Mouse (Mus musculus) spleen, adult 2 months (tissue): ENCODE data around the gene Ap3m1. TPM values are rescaled to one million over a fixed set of nuclear protein-coding genes. Genes with fewer than 3 reads are reported as not detected.

Experiments
- DNase-seq, 2 experiments: peaks; one replicate each; pipeline versions ENCODE4 v3.0.0 to v3.0.0-alpha.2; 2012 to 2021; ENCODE audit warnings: low spot score in 2 of 2, low read depth in 1 of 2
- H3K27ac ChIP-seq: fragments of 200-500 bp; 2 replicates; pipeline ENCODE4 v1.5.1; 2012; ENCODE audit warnings: low read length, inconsistent platforms; ENCODE audit not compliant: insufficient read depth
- H3K27me3 ChIP-seq: fragments of 200-500 bp; 2 replicates; pipeline ENCODE4 v1.6.1; 2012; ENCODE audit warnings: mild to moderate bottlenecking, moderate library complexity, low read length, inconsistent platforms; ENCODE audit not compliant: control insufficient read depth, insufficient read depth
- H3K36me3 ChIP-seq: fragments of 200-500 bp; 2 replicates; pipeline ENCODE4 v1.6.1; 2012; ENCODE audit warnings: mild to moderate bottlenecking, low read length, inconsistent platforms; ENCODE audit not compliant: control insufficient read depth, insufficient read depth
- H3K4me1 ChIP-seq: fragments of 200-500 bp; 2 replicates; pipeline ENCODE4 v1.6.1; 2011; ENCODE audit warnings: inconsistent platforms; ENCODE audit not compliant: control insufficient read depth, insufficient read depth, insufficient read length
- H3K4me3 ChIP-seq: fragments of 200-500 bp; 2 replicates; pipeline ENCODE4 v1.5.1; 2011; ENCODE audit warnings: mild to moderate bottlenecking, inconsistent platforms; ENCODE audit not compliant: insufficient read depth, insufficient read length; ENCODE audit errors: extremely low read depth
- CTCF ChIP-seq: fragments of 200-500 bp; IDR thresholded peaks from 2 replicates; pipeline ENCODE4 v1.5.1; 2011; ENCODE audit warnings: mild to moderate bottlenecking, inconsistent platforms; ENCODE audit not compliant: insufficient read depth, insufficient read length, insufficient replicate concordance; ENCODE audit errors: extremely low read depth
- POLR2A ChIP-seq: fragments of 200-500 bp; IDR thresholded peaks from 2 replicates; pipeline ENCODE4 v1.6.1; 2011; ENCODE audit warnings: low read depth, low read length, inconsistent platforms
- WGBS: fragments of 180-500 bp; shearing (Covaris S2); methylation state at CpG from one replicate; pipeline ENCODE4 v1.1.7; 2018; 5-methylcytosine and 5-hydroxymethylcytosine counted together
- polyA plus RNA-seq: library from polyadenylated mRNA; depleted of rRNA; stranded (reverse); fragments of >200 nt; gene quantifications from 2 replicates; pipeline ENCODE4 v1.2.3, GENCODE M21; 2012

Gene Ap3m1
- polyA plus RNA-seq, 1 experiment, result 10.6 TPM

DNA sequence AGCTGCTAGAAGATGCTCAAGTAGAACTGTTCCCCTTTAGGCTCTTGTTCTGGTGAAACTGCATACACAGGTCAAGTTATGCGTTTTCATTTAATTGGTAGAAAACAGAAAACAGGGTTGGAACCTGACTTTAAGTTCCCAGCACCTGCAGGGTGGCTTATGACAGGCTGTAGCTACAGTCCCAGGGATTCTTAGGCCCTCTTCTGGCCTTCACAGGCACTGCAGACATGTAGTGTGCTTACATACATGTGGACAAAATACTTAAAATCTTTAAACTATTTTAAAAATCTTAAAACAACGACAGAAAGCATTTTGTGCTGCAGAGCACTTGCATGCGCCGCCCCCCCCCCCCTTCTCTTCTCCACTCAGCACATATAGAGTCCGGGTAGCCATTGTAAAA, 17.3 kb upstream of the Ap3m1 start:
- H3K4me1 ChIP-seq, result no peaks in the 10 kb centered on the region
- no peaks in the 10 kb centered on the region for H3K27me3 ChIP-seq
- 88% methylated on average over 5 of the region's 5 CpGs for WGBS

DNA sequence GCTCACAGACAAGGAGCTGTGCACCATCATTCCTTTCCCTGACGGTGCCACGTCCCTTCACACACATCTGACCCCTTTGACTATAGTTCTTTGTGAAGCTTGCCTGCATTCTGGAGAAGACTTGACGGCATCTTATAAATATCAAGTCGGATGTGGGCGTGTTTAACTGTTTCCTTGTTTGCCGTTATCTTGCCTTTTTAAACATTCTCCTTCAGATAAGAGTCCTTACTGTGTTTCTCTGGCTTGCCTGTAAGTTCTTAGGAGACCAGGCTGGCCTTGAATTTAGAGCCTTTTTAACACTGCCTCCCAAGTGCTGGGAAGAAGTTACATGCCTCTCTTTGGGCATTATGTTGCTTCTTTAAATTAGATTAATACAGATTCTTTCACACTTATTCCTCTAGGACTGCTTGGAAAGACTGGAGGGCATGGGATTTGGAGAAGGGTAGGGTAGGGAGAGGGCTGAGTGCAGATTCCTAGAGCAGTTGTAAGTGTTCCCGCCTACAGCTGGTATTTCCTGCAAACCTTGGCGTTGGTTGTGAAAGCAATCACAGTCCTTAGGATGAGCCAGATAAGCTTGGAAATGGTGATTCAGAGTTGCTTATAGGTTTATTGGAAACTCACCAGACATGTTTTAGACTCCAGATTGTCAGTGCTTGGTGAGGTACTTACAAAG, 13.3 kb upstream of the Ap3m1 start:
- DNase-seq, result no peak
- no peak for TF ChIP-seq POLR2A
- TF ChIP-seq CTCF, result no peak
- Histone ChIP-seq H3K4me3 (no peak overlapping the region), H3K27me3 (no peaks in the 10 kb centered on the region), H3K27ac (no peak overlapping the region), H3K4me1 (no peaks in the 10 kb centered on the region), H3K36me3 (no peaks in the 10 kb centered on the region)
- 71% methylated on average over 8 of the region's 8 CpGs for WGBS

More for the DNA sequence above, 17.3 kb upstream of the Ap3m1 start:
- TF ChIP-seq CTCF (no peak), POLR2A (no peak)
- DNase-seq, result no peak
- Histone ChIP-seq H3K36me3 (no peaks in the 10 kb centered on the region), H3K4me3 (no peak overlapping the region), H3K27ac (no peak overlapping the region)

DNA sequence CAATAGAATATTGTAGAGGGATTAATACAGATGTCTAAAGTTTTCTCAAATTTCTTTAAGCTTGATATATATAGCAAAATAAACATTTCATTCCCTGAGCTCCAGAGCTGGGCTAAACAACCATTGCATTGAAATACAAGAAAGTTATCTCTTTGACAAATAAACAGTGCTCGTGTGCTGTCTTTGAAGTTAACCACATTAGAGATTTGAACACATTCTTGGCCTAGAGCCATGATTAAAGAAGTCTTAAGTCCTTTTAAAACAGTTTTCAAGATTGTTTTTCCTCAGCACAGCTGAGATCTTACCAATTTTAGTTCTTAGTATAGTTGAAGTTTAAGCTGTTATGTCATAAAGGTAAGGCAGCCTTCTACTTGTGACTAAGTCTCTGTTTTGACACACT, 12.0 kb upstream of the Ap3m1 start:
- no peaks in the 10 kb centered on the region for H3K27me3 ChIP-seq
- WGBS, result 32% methylated on average over 1 of the region's 1 CpGs
- H3K36me3 ChIP-seq, result no peaks in the 10 kb centered on the region
- H3K4me3 ChIP-seq, result no peak overlapping the region
- TF ChIP-seq CTCF (no peak), POLR2A (no peak)
- no peak for DNase-seq
- H3K4me1 ChIP-seq, result no peaks in the 10 kb centered on the region
- no peak overlapping the region for H3K27ac ChIP-seq

DNA sequence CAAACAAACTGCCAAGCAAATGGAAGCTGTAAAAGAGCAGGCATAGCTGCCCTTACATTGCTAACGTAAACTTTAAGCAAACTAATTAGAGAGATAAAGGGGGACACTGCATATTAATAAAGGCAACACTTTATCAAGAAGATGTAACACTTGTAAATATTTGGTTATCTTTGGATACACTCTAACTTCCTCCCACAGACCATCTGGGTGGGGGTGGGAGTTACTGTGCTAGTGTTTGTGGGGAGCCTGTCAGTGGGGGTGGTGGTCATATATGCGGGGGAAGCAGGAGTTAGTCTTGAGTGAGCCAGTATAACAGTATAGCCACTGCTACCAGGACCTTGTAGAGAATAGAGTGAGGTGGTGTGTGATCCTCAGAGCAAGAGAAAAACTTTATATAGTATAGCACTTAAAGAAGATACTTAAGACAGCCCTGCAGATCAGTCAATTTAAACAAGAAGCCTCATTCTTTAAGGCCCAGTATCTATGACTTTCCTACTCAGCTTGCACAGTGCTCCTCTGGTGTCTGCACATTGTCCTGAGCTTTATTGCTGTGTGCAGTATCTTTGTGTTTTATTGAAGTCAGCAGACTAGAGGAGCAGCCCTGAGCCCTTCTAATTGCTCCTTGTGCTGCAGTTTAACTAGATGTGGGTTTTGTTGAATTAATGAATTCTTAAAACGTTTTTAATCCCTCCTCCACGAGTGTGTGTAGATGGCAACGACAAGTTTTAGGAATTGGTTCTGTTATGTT, 10.6 kb upstream of the Ap3m1 start:
- Histone ChIP-seq H3K27ac (no peak overlapping the region), H3K27me3 (no peaks in the 10 kb centered on the region), H3K4me3 (no peak overlapping the region), H3K36me3 (no peaks in the 10 kb centered on the region), H3K4me1 (no peaks in the 10 kb centered on the region)
- no peak for TF ChIP-seq CTCF
- TF ChIP-seq POLR2A, result no peak
- 83% methylated on average over 5 of the region's 5 CpGs for WGBS
- no peak for DNase-seq

DNA sequence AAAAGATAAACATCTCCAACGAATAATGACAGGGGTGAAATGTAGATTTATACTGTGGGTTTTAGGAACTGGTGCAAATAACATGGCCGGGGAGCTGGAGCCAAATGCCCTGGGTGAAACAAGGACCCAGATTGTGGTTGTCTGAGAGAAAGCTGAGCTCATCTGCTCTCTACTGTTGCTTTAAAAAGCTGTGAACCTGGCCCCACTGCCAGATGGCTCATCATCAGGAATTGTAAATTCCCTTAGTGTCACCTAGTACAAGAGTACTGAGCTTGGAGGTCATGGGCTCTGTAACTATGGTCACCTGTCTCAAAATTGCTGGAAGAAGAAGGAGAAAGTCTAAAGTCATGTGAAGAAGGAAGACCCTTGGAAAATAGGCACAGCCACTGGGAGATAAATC, 6.7 kb upstream of the Ap3m1 start:
- WGBS, result 90% methylated on average over 2 of the region's 2 CpGs
- Histone ChIP-seq H3K36me3 (no peaks in the 10 kb centered on the region), H3K27ac (no peak overlapping the region), H3K4me1 (no peaks in the 10 kb centered on the region), H3K4me3 (no peak overlapping the region), H3K27me3 (no peaks in the 10 kb centered on the region)
- no peak for DNase-seq
- TF ChIP-seq CTCF, result no peak
- no peak for TF ChIP-seq POLR2A

DNA sequence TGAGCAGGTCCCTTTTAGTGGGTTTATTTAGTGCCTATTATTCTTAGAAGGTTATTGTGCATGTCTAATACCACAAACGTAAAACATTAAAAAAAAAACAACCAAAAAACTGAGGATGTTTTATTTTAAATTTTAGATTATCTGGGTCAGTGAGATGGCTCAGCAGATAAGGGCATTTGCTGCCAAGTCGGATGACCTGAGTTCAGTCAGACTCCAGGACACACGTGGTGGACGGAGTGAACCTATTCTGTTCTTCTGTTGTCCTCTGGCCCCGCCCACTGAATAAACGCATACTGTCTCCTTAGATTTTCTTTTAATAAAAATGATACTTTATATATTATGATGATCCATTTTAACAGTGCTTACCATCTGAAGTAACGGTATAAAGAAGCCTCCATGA, 1.3 kb upstream of the Ap3m1 start:
- no peak overlapping the region for H3K4me3 ChIP-seq
- WGBS, result 84% methylated on average over 7 of the region's 7 CpGs
- DNase-seq, result no peak

DNA sequence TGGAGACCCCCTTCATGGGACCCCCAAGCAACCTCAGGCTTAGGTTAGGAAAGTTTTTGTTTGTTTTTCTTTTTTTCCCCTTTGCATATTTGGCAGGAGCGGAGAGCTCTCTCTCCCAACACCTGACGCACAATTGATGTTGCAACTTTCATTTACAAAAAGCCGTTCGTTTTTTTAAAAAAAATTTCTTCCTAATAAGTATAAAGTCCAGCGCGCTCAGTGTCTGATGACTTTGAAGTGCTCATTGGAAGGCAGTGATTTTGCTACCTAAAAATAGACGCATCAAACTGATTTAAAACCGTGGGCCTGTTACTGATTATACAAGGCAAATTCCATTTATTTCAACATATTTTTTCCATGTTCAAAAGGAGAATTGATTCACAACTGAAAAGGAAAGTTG, 843 bp upstream of the Ap3m1 start:
- 12% methylated on average over 8 of the region's 8 CpGs for WGBS
- Histone ChIP-seq H3K36me3 (no peaks in the 10 kb centered on the region), H3K4me1 (no peaks in the 10 kb centered on the region), H3K27me3 (no peaks in the 10 kb centered on the region), H3K27ac (no peak overlapping the region), H3K4me3 (peak overlapping the region; percentile 81; the same call in 1 of the 2 replicates)
- no peak for DNase-seq
- TF ChIP-seq CTCF, result no peak
- TF ChIP-seq POLR2A, result no peak

More for the DNA sequence above, 1.3 kb upstream of the Ap3m1 start:
- TF ChIP-seq CTCF, result no peak
- no peak for TF ChIP-seq POLR2A
- Histone ChIP-seq H3K27ac (no peak overlapping the region), H3K4me1 (no peaks in the 10 kb centered on the region), H3K36me3 (no peaks in the 10 kb centered on the region), H3K27me3 (no peaks in the 10 kb centered on the region)
